Mouse (Mus musculus) MEL (cell line): ENCODE measurements at regions not wholly inside any gene's neighbourhood (a gene's known extent, or its start where the extent isn't known, plus 50 kb on each side); places are given as distances from the start of the nearest gene placed in this dataset.
A peak's percentile ranks its signal among the peaks of the same experiment; 100 is the strongest.

Experiments used
- DNase-seq: peaks from one replicate; pipeline ENCODE4 v3.0.0; 2011; ENCODE audit warnings: low read depth, low spot score
- H3K27ac ChIP-seq: 2 replicates; pipeline ENCODE4 v1.5.1; 2012; ENCODE audit warnings: low read depth, mild to moderate bottlenecking, control low read depth, low read length, moderate library complexity; ENCODE audit not compliant: control insufficient read depth
- H3K27me3 ChIP-seq, 2 experiments: fragments of 150-350 bp in 1 of 2; sonication (generic) in 1 of 2; 2 replicates each; pipeline ENCODE4 v1.6.1; 2012; ENCODE audit warnings: low read length in 2 of 2, mild to moderate bottlenecking in 2 of 2, improper control_type of control experiment in 1 of 2, moderate library complexity in 1 of 2; ENCODE audit not compliant: insufficient read depth in 2 of 2, control insufficient read depth in 1 of 2
- H3K36me3 ChIP-seq, 2 experiments: 2 replicates each; pipeline ENCODE4 v1.6.1; 2012 to 2014; ENCODE audit warnings: low read length in 2 of 2, improper control_type of control experiment in 1 of 2, inconsistent platforms in 1 of 2, mild to moderate bottlenecking in 1 of 2; ENCODE audit not compliant: insufficient read depth in 2 of 2, control insufficient read depth in 1 of 2
- H3K4me1 ChIP-seq, 2 experiments: fragments of 150-350 bp in 1 of 2; sonication (generic) in 1 of 2; 2 replicates each; pipeline ENCODE4 v1.6.1; 2012; ENCODE audit warnings: low read length in 2 of 2, improper control_type of control experiment in 1 of 2, mild to moderate bottlenecking in 1 of 2; ENCODE audit not compliant: insufficient read depth in 2 of 2, control insufficient read depth in 1 of 2
- H3K4me3 ChIP-seq, 2 experiments: fragments of 150-350 bp in 1 of 2; sonication (generic) in 1 of 2; 2 replicates each; pipeline ENCODE4 v1.5.1; 2012; ENCODE audit warnings: low read depth in 2 of 2, low read length in 2 of 2, mild to moderate bottlenecking in 2 of 2, moderate library complexity in 2 of 2, control low read depth in 1 of 2, improper control_type of control experiment in 1 of 2; ENCODE audit not compliant: control insufficient read depth in 1 of 2, insufficient read depth in 1 of 2
- H3K79me2 ChIP-seq: 2 replicates; pipeline ENCODE4 v1.6.1; 2012; ENCODE audit warnings: mild to moderate bottlenecking, low read length, moderate library complexity; ENCODE audit not compliant: control insufficient read depth, poor library complexity, insufficient read depth
- H3K9ac ChIP-seq: 2 replicates; pipeline ENCODE4 v1.6.1; 2012; ENCODE audit warnings: low read depth, mild to moderate bottlenecking, control low read depth, low read length, moderate library complexity; ENCODE audit not compliant: control insufficient read depth, poor library complexity, severe bottlenecking
- H3K9me3 ChIP-seq: fragments of 150-350 bp; sonication (generic); replicated peaks from 2 replicates; pipeline ENCODE4 v1.6.1; 2012; ENCODE audit warnings: mild to moderate bottlenecking, low read length, improper control_type of control experiment, moderate library complexity; ENCODE audit not compliant: insufficient read depth
- BHLHE40 ChIP-seq: IDR thresholded peaks from 2 replicates; pipeline ENCODE4 v1.6.1; 2012; ENCODE audit warnings: low read depth, mild to moderate bottlenecking, inconsistent platforms, low read length, improper control_type of control experiment, borderline replicate concordance
- CHD2 ChIP-seq: IDR thresholded peaks from 2 replicates; pipeline ENCODE4 v1.6.1; 2011; ENCODE audit warnings: low read length, improper control_type of control experiment
- CTCF ChIP-seq, 3 experiments: IDR thresholded peaks in 2 of 3; conservative IDR thresholded peaks in 1 of 3; 2 replicates each; pipeline ENCODE4 v1.5.1; 2011 to 2012; ENCODE audit warnings: low read length in 3 of 3, low read depth in 2 of 3, mild to moderate bottlenecking in 2 of 3, improper control_type of control experiment in 1 of 3, inconsistent platforms in 1 of 3, mixed read lengths in 1 of 3, moderate library complexity in 1 of 3; ENCODE audit not compliant: control insufficient read depth in 1 of 3, insufficient read depth in 1 of 3, poor library complexity in 1 of 3, severe bottlenecking in 1 of 3
- ELF1 ChIP-seq: IDR thresholded peaks from 2 replicates; pipeline ENCODE4 v1.6.1; 2014; ENCODE audit warnings: low read depth, mild to moderate bottlenecking, inconsistent platforms, low read length, improper control_type of control experiment, moderate library complexity
- EP300 ChIP-seq, 2 experiments: IDR thresholded peaks; 2 replicates each; pipeline ENCODE4 v1.6.1; 2011; ENCODE audit warnings: improper control_type of control experiment in 2 of 2, low read length in 2 of 2, low read depth in 1 of 2, mild to moderate bottlenecking in 1 of 2
- ETS1 ChIP-seq: IDR thresholded peaks from 2 replicates; pipeline ENCODE4 v1.6.1; 2012; ENCODE audit warnings: low read depth, mild to moderate bottlenecking, inconsistent platforms, low read length, improper control_type of control experiment, moderate library complexity
- HCFC1 ChIP-seq: IDR thresholded peaks from 2 replicates; pipeline ENCODE4 v1.6.1; 2012; ENCODE audit warnings: low read depth, mild to moderate bottlenecking, inconsistent platforms, low read length, improper control_type of control experiment, moderate library complexity
- JUND ChIP-seq: IDR thresholded peaks from 2 replicates; pipeline ENCODE4 v1.6.1; 2011; ENCODE audit warnings: low read depth, mild to moderate bottlenecking, improper control_type of control experiment, low read length
- MAZ ChIP-seq: IDR thresholded peaks from 2 replicates; pipeline ENCODE4 v1.6.1; 2012; ENCODE audit warnings: low read depth, mild to moderate bottlenecking, inconsistent platforms, low read length, improper control_type of control experiment
- MXI1 ChIP-seq: IDR thresholded peaks from 2 replicates; pipeline ENCODE4 v1.6.1; 2011; ENCODE audit warnings: mild to moderate bottlenecking, low read depth, low read length, improper control_type of control experiment
- MYB ChIP-seq: IDR thresholded peaks from 2 replicates; pipeline ENCODE4 v1.6.1; 2011; ENCODE audit warnings: mild to moderate bottlenecking, low read depth, low read length, improper control_type of control experiment
- NRF1 ChIP-seq: IDR thresholded peaks from 2 replicates; pipeline ENCODE4 v1.6.1; 2014; ENCODE audit warnings: low read depth, mild to moderate bottlenecking, inconsistent platforms, low read length, improper control_type of control experiment, moderate library complexity; ENCODE audit not compliant: poor library complexity, insufficient read depth, severe bottlenecking
- POLR2A ChIP-seq, 2 experiments: IDR thresholded peaks; 2 replicates each; pipeline ENCODE4 v1.6.1; 2011 to 2012; ENCODE audit warnings: low read length in 2 of 2, mild to moderate bottlenecking in 2 of 2, control low read depth in 1 of 2, improper control_type of control experiment in 1 of 2, low read depth in 1 of 2, moderate library complexity in 1 of 2; ENCODE audit not compliant: control insufficient read depth in 1 of 2, insufficient read depth in 1 of 2, poor library complexity in 1 of 2
- RCOR1 ChIP-seq: IDR thresholded peaks from 2 replicates; pipeline ENCODE4 v1.6.1; 2012; ENCODE audit warnings: low read depth, mild to moderate bottlenecking, inconsistent platforms, low read length, improper control_type of control experiment
- SMC3 ChIP-seq: IDR thresholded peaks from 2 replicates; pipeline ENCODE4 v1.6.1; 2011; ENCODE audit warnings: low read depth, low read length, improper control_type of control experiment
- TAL1 ChIP-seq: IDR thresholded peaks from 2 replicates; pipeline ENCODE4 v1.6.1; 2012; ENCODE audit warnings: mild to moderate bottlenecking, inconsistent platforms, low read length, moderate library complexity, mixed read lengths
- TBP ChIP-seq: IDR thresholded peaks from 2 replicates; pipeline ENCODE4 v1.8.0; 2011; ENCODE audit warnings: low read depth, low read length, improper control_type of control experiment
- UBTF ChIP-seq: IDR thresholded peaks from 2 replicates; pipeline ENCODE4 v1.6.1; 2012; ENCODE audit warnings: low read depth, mild to moderate bottlenecking, inconsistent platforms, low read length, improper control_type of control experiment, moderate library complexity, borderline replicate concordance; ENCODE audit not compliant: insufficient read depth
- ZMIZ1 ChIP-seq: IDR thresholded peaks from 2 replicates; pipeline ENCODE4 v1.6.1; 2012; ENCODE audit warnings: low read depth, mild to moderate bottlenecking, inconsistent platforms, low read length, improper control_type of control experiment, moderate library complexity
- ZNF384 ChIP-seq: IDR thresholded peaks from 2 replicates; pipeline ENCODE4 v1.6.1; 2012; ENCODE audit warnings: low read depth, mild to moderate bottlenecking, inconsistent platforms, low read length, improper control_type of control experiment

- TF ChIP-seq TBP, result peak; percentile 63
- no peak for TF ChIP-seq TAL1
- TF ChIP-seq BHLHE40, result no peak
Observed at GRCm38 (mm10) chr9:72169728-72170188, 58.1 kb upstream of the Tcf12 start (continued).

GRCm38 (mm10) chr9:72170235-72170634, 58.6 kb upstream of the Tcf12 start:
- Histone ChIP-seq H3K4me3 (peak overlapping the region; percentile 74 to 79), H3K27ac (peak overlapping the region; percentile 34), H3K9ac (peak overlapping the region; percentile 66), H3K27me3 (0 out of 4 replicates have a peak, but pooled peaks cover 0 to 2% of the 10 kb centered on the region in 2 experiments), H3K4me1 (peaks cover 2 to 3% of the 10 kb centered on the region in 2 experiments; a peak in 2 of 4 replicates), H3K79me2 (no peaks in the 10 kb centered on the region), H3K9me3 (no peaks in the 10 kb centered on the region), H3K36me3 (peaks cover 0 to 3% of the 10 kb centered on the region in 2 experiments; a peak in 2 of 4 replicates)
- DNase-seq, result no peak
- no peak for TF ChIP-seq SMC3
- TF ChIP-seq JUND, result 0 out of 2 replicates have a peak, but pooled peaks have one; percentile 1

- Histone ChIP-seq H3K9me3 (no peaks in the 10 kb centered on the region), H3K27ac (no peak overlapping the region), H3K79me2 (no peaks in the 10 kb centered on the region), H3K27me3 (0 out of 4 replicates have a peak, but pooled peaks cover 0 to 2% of the 10 kb centered on the region in 2 experiments), H3K4me3 (no peak overlapping the region), H3K4me1 (peaks cover 2 to 3% of the 10 kb centered on the region in 2 experiments; a peak in 2 of 4 replicates), H3K36me3 (peaks cover 0 to 3% of the 10 kb centered on the region in 2 experiments; a peak in 2 of 4 replicates), H3K9ac (no peak overlapping the region)
- TF ChIP-seq UBTF (no peak), MYB (no peak), ZNF384 (no peak), MAZ (no peak), POLR2A (IDR thresholded peaks at IDR 0.05; ENCODE audit: control insufficient read depth in 1 of 2, insufficient read depth in 1 of 2, low read depth in 1 of 2, low read length in 2 of 2, poor library complexity in 1 of 2) (no peak), JUND (no peak), ETS1 (no peak), RCOR1 (no peak), ZMIZ1 (no peak), NRF1 (no peak), ELF1 (no peak), CTCF (IDR thresholded peaks at IDR 0.05 in 2 of 3, conservative IDR thresholded peaks at IDR 0.05 in 1 of 3; ENCODE audit: control insufficient read depth in 1 of 3, insufficient read depth in 1 of 3, low read depth in 2 of 3, low read length in 3 of 3, poor library complexity in 1 of 3, severe bottlenecking in 1 of 3) (no peak), CHD2 (no peak), HCFC1 (no peak), EP300 (IDR thresholded peaks at IDR 0.05; ENCODE audit: low read depth in 1 of 2, low read length in 2 of 2) (no peak), SMC3 (no peak), MXI1 (no peak)
- no peak for DNase-seq
Observed at GRCm38 (mm10) chr9:72172331-72172730, 60.7 kb upstream of the Tcf12 start.
